Mouse (Mus musculus): ENCODE measurements at regions not wholly inside any gene's neighbourhood (a gene's known extent, or its start where the extent isn't known, plus 50 kb on each side); places are given as distances from the start of the nearest gene placed in this dataset.

GRCm38 (mm10) chr13:37151835-37152516 lies 101.9 kb upstream of the F13a1 start:
- no peak for ATAC-seq (replicated peaks; ENCODE audit: poor library complexity, severe bottlenecking)

GRCm38 (mm10) chr13:37149961-37150360 lies 99.9 kb upstream of the F13a1 start:
- ATAC-seq (replicated peaks; ENCODE audit: poor library complexity, severe bottlenecking): peak; percentile 44; the same call in 1 of the 2 replicates

- no peak for ATAC-seq (replicated peaks; ENCODE audit: poor library complexity, severe bottlenecking)
Observed at GRCm38 (mm10) chr13:37149066-37149781, 99.2 kb upstream of the F13a1 start.

GRCm38 (mm10) chr13:37148627-37149026 lies 98.6 kb upstream of the F13a1 start:
- ATAC-seq (replicated peaks; ENCODE audit: poor library complexity, severe bottlenecking): peak; percentile 74

GRCm38 (mm10) chr13:37147790-37148189 lies 97.7 kb upstream of the F13a1 start:
- no peak for ATAC-seq (replicated peaks; ENCODE audit: poor library complexity, severe bottlenecking)

GRCm38 (mm10) chr13:37142812-37143211 lies 92.8 kb upstream of the F13a1 start:
- ATAC-seq (replicated peaks; ENCODE audit: poor library complexity, severe bottlenecking): peak; percentile 58

- ATAC-seq (replicated peaks; ENCODE audit: poor library complexity, severe bottlenecking): no peak
Observed at GRCm38 (mm10) chr13:37135115-37135514, 85.1 kb upstream of the F13a1 start.

- ATAC-seq (replicated peaks; ENCODE audit: poor library complexity, severe bottlenecking): no peak
Observed at GRCm38 (mm10) chr13:37134518-37134917, 84.5 kb upstream of the F13a1 start.

- ATAC-seq (replicated peaks; ENCODE audit: poor library complexity, severe bottlenecking): peak; percentile 97
Observed at GRCm38 (mm10) chr13:37130637-37131036, 80.6 kb upstream of the F13a1 start.

- peak; percentile 95 for ATAC-seq (replicated peaks; ENCODE audit: poor library complexity, severe bottlenecking)
Observed at GRCm38 (mm10) chr13:37121602-37122001, 71.6 kb upstream of the F13a1 start.

GRCm38 (mm10) chr13:37120219-37120618 lies 70.2 kb upstream of the F13a1 start:
- peak; percentile 70 for ATAC-seq (replicated peaks; ENCODE audit: poor library complexity, severe bottlenecking)

GRCm38 (mm10) chr13:37114324-37114723 lies 64.3 kb upstream of the F13a1 start:
- no peak for ATAC-seq (replicated peaks; ENCODE audit: poor library complexity, severe bottlenecking)

- peak; percentile 72 for ATAC-seq (replicated peaks; ENCODE audit: poor library complexity, severe bottlenecking)
Observed at GRCm38 (mm10) chr13:37111747-37112146, 61.7 kb upstream of the F13a1 start.

- ATAC-seq (replicated peaks; ENCODE audit: poor library complexity, severe bottlenecking): no peak
Observed at GRCm38 (mm10) chr13:37107721-37108120, 57.7 kb upstream of the F13a1 start.

- ATAC-seq (replicated peaks; ENCODE audit: poor library complexity, severe bottlenecking): 0 out of 2 replicates have a peak, but pooled peaks have one; percentile 16
Observed at GRCm38 (mm10) chr13:37106009-37106408, 56.0 kb upstream of the F13a1 start.

- ATAC-seq (replicated peaks; ENCODE audit: poor library complexity, severe bottlenecking): peak; percentile 95
Observed at GRCm38 (mm10) chr13:37104410-37105294, 54.6 kb upstream of the F13a1 start.

GRCm38 (mm10) chr13:37103741-37104296 lies 53.8 kb upstream of the F13a1 start:
- ATAC-seq (replicated peaks; ENCODE audit: poor library complexity, severe bottlenecking): no peak

- no peak for ATAC-seq (replicated peaks; ENCODE audit: poor library complexity, severe bottlenecking)
Observed at GRCm38 (mm10) chr13:37101755-37102154, 51.7 kb upstream of the F13a1 start.

Measured in granulocyte monocyte progenitor cell, adult 5-6 weeks (primary cell).